Mouse (Mus musculus) gastrocnemius, adult 8-10 months (tissue): ENCODE measurements around the gene Extl1. TPM values are rescaled to one million over a fixed set of nuclear protein-coding genes. Genes with fewer than 3 reads are reported as not detected.
"Not testable (repeated sequence)": the region's sequence is repeated elsewhere in the genome, so short reads cannot be mapped to it uniquely, and the experiment has no call there.

Source experiments
- DNase-seq, 2 experiments: peaks; one replicate each; pipeline ENCODE4 v3.0.0; 2022; ENCODE audit warnings: low spot score in 2 of 2
- total RNA-seq, 4 experiments: library from RNA; stranded (reverse); gene quantifications; 2 replicates each; pipeline ENCODE4 v1.2.4; 2022

Gene Extl1
- total RNA-seq, 4 experiments from 2014 or later, result 22.2 to 36.1 (median 29.7) TPM

- no peak for DNase-seq
These were observed 32.1 kb downstream of the Extl1 start for GRCm38 (mm10) chr4:134351329-134352260.

- no peak for DNase-seq
These were observed 33.0 kb downstream of the Extl1 start for GRCm38 (mm10) chr4:134350641-134351040.

GRCm38 (mm10) chr4:134349829-134350228 is 33.8 kb downstream of the Extl1 start:
- DNase-seq, result no peak

- DNase-seq, result no peak
These were observed 35.1 kb downstream of the Extl1 start for GRCm38 (mm10) chr4:134348545-134348944.

GRCm38 (mm10) chr4:134348078-134348477 is 35.6 kb downstream of the Extl1 start:
- peak in 1 of 2 experiments; percentile 46 for DNase-seq

- DNase-seq, result no peak
These were observed 37.8 kb downstream of the Extl1 start for GRCm38 (mm10) chr4:134345802-134346201.

GRCm38 (mm10) chr4:134344620-134345019 is 39.0 kb downstream of the Extl1 start:
- DNase-seq, result no peak

GRCm38 (mm10) chr4:134343071-134344031 is 40.3 kb downstream of the Extl1 start, which contains the start of gene Slc30a2:
Gene Slc30a2, plus strand, starts transcription at chr4:134343181.
- DNase-seq, result peak in 1 of 2 experiments; percentile 52

GRCm38 (mm10) chr4:134342213-134342779 is 41.4 kb downstream of the Extl1 start:
- no peak for DNase-seq

- DNase-seq, result not testable (repeated sequence)
These were observed 42.4 kb downstream of the Extl1 start for GRCm38 (mm10) chr4:134341231-134341630.

- DNase-seq, result no peak
These were observed 53.4 kb downstream of the Extl1 start for GRCm38 (mm10) chr4:134330281-134330680.

GRCm38 (mm10) chr4:134328832-134329231 is 54.8 kb downstream of the Extl1 start:
- DNase-seq, result no peak

- no peak for DNase-seq
These were observed 55.5 kb downstream of the Extl1 start for GRCm38 (mm10) chr4:134328151-134328550.

- DNase-seq, result no peak
These were observed 56.7 kb downstream of the Extl1 start for GRCm38 (mm10) chr4:134326859-134327530.

- no peak for DNase-seq
These were observed 59.0 kb downstream of the Extl1 start for GRCm38 (mm10) chr4:134324655-134325054.

- no peak for DNase-seq
These were observed 62.1 kb downstream of the Extl1 start for GRCm38 (mm10) chr4:134321524-134321923.

GRCm38 (mm10) chr4:134319674-134320073 is 64.0 kb downstream of the Extl1 start:
- DNase-seq, result peak in 1 of 2 experiments; percentile 34

GRCm38 (mm10) chr4:134319074-134319473 is 64.6 kb downstream of the Extl1 start:
- peak in 1 of 2 experiments; percentile 41 for DNase-seq

- DNase-seq, result peak; percentile 40 to 59
These were observed 67.3 kb downstream of the Extl1 start for GRCm38 (mm10) chr4:134316390-134316789.

- no peak for DNase-seq
These were observed 68.2 kb downstream of the Extl1 start for GRCm38 (mm10) chr4:134315470-134315869.

- peak; percentile 73 to 82 for DNase-seq
These were observed 68.8 kb downstream of the Extl1 start, which contains the start of gene Trim63 for GRCm38 (mm10) chr4:134314876-134315275. Gene Trim63, plus strand, starts transcription at chr4:134315120.
